Mouse (Mus musculus): ENCODE results near the gene Nfyb. TPM values are rescaled to one million over a fixed set of nuclear protein-coding genes. Genes with fewer than 3 reads are reported as not detected.

The Nfyb gene
- polyA plus RNA-seq, 1 experiment from 2014 or later = 44.6 TPM

- no peak overlapping the region for H3K27ac ChIP-seq (ENCODE audit: low read length)
- 87% methylated on average over 15 of the region's 15 CpGs for WGBS
- peaks cover 61% of the 10 kb centered on the region for H3K36me3 ChIP-seq (ENCODE audit: control insufficient read depth, insufficient read depth, low read length)
- no peak overlapping the region for H3K4me3 ChIP-seq (ENCODE audit: low read depth, low read length)
- no peak for ATAC-seq (ENCODE audit: insufficient number of reproducible peaks, insufficient read depth, low FRiP score, low read depth)
- no peak overlapping the region for H3K9ac ChIP-seq (replicated peaks; ENCODE audit: low read depth, low read length)
- H3K9me3 ChIP-seq (ENCODE audit: control insufficient read depth, low read depth, low read length) = no peaks in the 10 kb centered on the region
- H3K4me2 ChIP-seq (replicated peaks; ENCODE audit: low read depth, low read length) = no peak overlapping the region
- no peaks in the 10 kb centered on the region for H3K27me3 ChIP-seq (ENCODE audit: control insufficient read depth, insufficient read depth, low read length)
- no peaks in the 10 kb centered on the region for H3K4me1 ChIP-seq (ENCODE audit: control insufficient read depth, insufficient read depth, low read length)
These were observed 16.7 kb downstream of the Nfyb start for GRCm38 (mm10) chr10:82746988-82747850.

DNA sequence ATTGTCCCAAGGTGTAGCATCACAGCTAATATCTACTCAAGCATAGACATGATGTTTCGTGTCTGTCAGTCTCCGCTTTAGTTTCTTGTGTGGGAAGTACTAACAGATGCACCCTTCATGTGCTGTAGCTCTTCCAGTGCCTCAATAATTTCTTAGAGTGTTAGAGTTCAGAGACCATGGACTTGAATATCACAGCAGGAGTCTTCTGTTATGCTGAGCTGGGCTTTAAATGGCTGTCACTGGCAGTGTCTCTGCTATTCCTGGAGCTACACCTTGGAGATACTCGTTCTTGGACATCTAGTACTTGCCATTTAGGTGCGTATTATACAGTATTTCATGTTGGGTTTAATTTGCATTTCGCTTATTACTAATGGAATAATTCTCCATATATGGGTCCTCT lies 18.6 kb downstream of the Nfyb start:
- H3K27me3 ChIP-seq (ENCODE audit: control insufficient read depth, insufficient read depth, low read length) = no peaks in the 10 kb centered on the region
- H3K9me3 ChIP-seq (ENCODE audit: control insufficient read depth, low read depth, low read length) = no peaks in the 10 kb centered on the region
- H3K4me2 ChIP-seq (replicated peaks; ENCODE audit: low read depth, low read length) = no peak overlapping the region
- no peak overlapping the region for H3K27ac ChIP-seq (ENCODE audit: low read length)
- ATAC-seq (ENCODE audit: insufficient number of reproducible peaks, insufficient read depth, low FRiP score, low read depth) = no peak
- 93% methylated on average over 5 of the region's 5 CpGs for WGBS
- H3K36me3 ChIP-seq (ENCODE audit: control insufficient read depth, insufficient read depth, low read length) = peaks cover 45% of the 10 kb centered on the region
- H3K9ac ChIP-seq (replicated peaks; ENCODE audit: low read depth, low read length) = no peak overlapping the region
- no peak overlapping the region for H3K4me3 ChIP-seq (ENCODE audit: low read depth, low read length)
- H3K4me1 ChIP-seq (ENCODE audit: control insufficient read depth, insufficient read depth, low read length) = no peaks in the 10 kb centered on the region

- H3K27me3 ChIP-seq (ENCODE audit: control insufficient read depth, insufficient read depth, low read length) = no peaks in the 10 kb centered on the region
- no peak overlapping the region for H3K27ac ChIP-seq (ENCODE audit: low read length)
- ATAC-seq (ENCODE audit: insufficient number of reproducible peaks, insufficient read depth, low FRiP score, low read depth) = no peak
- no peak overlapping the region for H3K4me3 ChIP-seq (ENCODE audit: low read depth, low read length)
- no peaks in the 10 kb centered on the region for H3K9me3 ChIP-seq (ENCODE audit: control insufficient read depth, low read depth, low read length)
- H3K4me2 ChIP-seq (replicated peaks; ENCODE audit: low read depth, low read length) = no peak overlapping the region
- peaks cover 44% of the 10 kb centered on the region for H3K36me3 ChIP-seq (ENCODE audit: control insufficient read depth, insufficient read depth, low read length)
- no peaks in the 10 kb centered on the region for H3K4me1 ChIP-seq (ENCODE audit: control insufficient read depth, insufficient read depth, low read length)
- 91% methylated on average over 6 of the region's 6 CpGs for WGBS
- H3K9ac ChIP-seq (replicated peaks; ENCODE audit: low read depth, low read length) = no peak overlapping the region
These were observed 19.6 kb downstream of the Nfyb start for GRCm38 (mm10) chr10:82744296-82744695.

DNA sequence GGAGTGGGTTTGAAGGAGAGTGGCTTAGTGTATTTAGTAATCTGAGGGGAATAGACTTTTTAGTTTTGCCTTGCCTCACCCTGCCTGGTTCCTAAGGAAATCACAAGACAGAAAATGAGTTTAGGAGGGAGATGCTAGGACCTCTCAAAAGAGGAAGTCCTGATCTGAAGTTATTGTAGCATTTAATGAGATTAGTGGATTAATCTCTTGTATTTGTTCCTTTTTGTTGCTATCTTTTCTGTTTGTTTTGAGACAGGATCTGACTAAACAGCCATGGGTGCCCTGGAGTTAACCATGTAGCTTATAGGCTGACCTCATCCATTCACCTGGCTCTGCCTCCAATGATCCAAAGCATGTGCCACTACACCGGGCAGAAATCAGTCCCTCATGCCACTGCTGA lies 21.4 kb downstream of the Nfyb start:
- Histone ChIP-seq H3K4me3 (ENCODE audit: low read depth, low read length) (no peak overlapping the region), H3K36me3 (ENCODE audit: control insufficient read depth, insufficient read depth, low read length) (peaks cover 38% of the 10 kb centered on the region), H3K9ac (replicated peaks; ENCODE audit: low read depth, low read length) (no peak overlapping the region), H3K4me1 (ENCODE audit: control insufficient read depth, insufficient read depth, low read length) (no peaks in the 10 kb centered on the region), H3K4me2 (replicated peaks; ENCODE audit: low read depth, low read length) (no peak overlapping the region), H3K27me3 (ENCODE audit: control insufficient read depth, insufficient read depth, low read length) (no peaks in the 10 kb centered on the region), H3K27ac (ENCODE audit: low read length) (no peak overlapping the region), H3K9me3 (ENCODE audit: control insufficient read depth, low read depth, low read length) (no peaks in the 10 kb centered on the region)
- ATAC-seq (ENCODE audit: insufficient number of reproducible peaks, insufficient read depth, low FRiP score, low read depth) = no peak
- WGBS = 89% methylated on average over 1 of the region's 1 CpGs

DNA sequence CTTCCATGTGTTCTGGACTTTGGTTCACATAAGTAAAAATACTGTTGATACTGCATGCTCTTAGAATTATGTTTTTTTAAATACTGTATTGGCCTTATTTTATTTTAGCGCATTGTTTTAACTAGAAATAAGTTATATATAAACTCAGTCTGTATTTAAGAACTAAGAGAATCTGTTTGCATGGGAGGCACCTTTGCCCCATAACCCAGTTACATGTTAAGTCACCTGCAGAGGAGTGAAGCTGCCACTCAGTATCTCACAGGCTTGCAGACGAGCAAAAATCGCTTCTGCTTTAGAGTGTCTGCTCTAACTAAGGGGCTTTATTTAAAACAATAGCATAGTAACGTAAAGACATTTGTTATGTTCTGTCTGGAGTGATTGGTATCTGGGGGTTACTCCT lies 22.1 kb downstream of the Nfyb start:
- Histone ChIP-seq H3K36me3 (ENCODE audit: control insufficient read depth, insufficient read depth, low read length) (peaks cover 31% of the 10 kb centered on the region), H3K4me3 (ENCODE audit: low read depth, low read length) (no peak overlapping the region), H3K4me2 (replicated peaks; ENCODE audit: low read depth, low read length) (no peak overlapping the region), H3K9me3 (ENCODE audit: control insufficient read depth, low read depth, low read length) (no peaks in the 10 kb centered on the region), H3K9ac (replicated peaks; ENCODE audit: low read depth, low read length) (no peak overlapping the region), H3K4me1 (ENCODE audit: control insufficient read depth, insufficient read depth, low read length) (no peaks in the 10 kb centered on the region), H3K27me3 (ENCODE audit: control insufficient read depth, insufficient read depth, low read length) (no peaks in the 10 kb centered on the region), H3K27ac (ENCODE audit: low read length) (no peak overlapping the region)
- ATAC-seq (ENCODE audit: insufficient number of reproducible peaks, insufficient read depth, low FRiP score, low read depth) = no peak
- 84% methylated on average over 4 of the region's 4 CpGs for WGBS

DNA sequence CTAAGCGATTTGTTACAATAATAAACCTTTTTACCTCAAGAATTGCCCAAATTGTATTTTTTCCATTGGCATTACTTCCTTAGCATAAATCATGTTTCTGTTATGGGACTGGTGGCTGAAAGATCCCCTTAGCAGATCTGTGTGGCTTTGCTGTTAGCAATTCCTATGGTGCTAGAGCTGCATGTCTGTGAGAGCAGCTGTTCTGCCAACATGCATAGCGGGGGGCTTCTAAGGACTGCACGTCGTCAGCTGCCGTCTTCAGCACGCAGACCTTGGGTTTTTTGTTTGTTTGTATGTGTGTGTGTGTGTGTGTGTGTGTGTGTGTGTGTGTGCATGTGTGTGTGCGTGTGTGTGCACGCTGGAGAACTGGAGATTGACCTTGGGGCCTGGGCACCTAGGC lies 22.6 kb downstream of the Nfyb start:
- no peak for ATAC-seq (ENCODE audit: insufficient number of reproducible peaks, insufficient read depth, low FRiP score, low read depth)
- Histone ChIP-seq H3K4me2 (replicated peaks; ENCODE audit: low read depth, low read length) (no peak overlapping the region), H3K9ac (replicated peaks; ENCODE audit: low read depth, low read length) (no peak overlapping the region), H3K4me1 (ENCODE audit: control insufficient read depth, insufficient read depth, low read length) (no peaks in the 10 kb centered on the region), H3K9me3 (ENCODE audit: control insufficient read depth, low read depth, low read length) (no peaks in the 10 kb centered on the region), H3K4me3 (ENCODE audit: low read depth, low read length) (no peak overlapping the region), H3K36me3 (ENCODE audit: control insufficient read depth, insufficient read depth, low read length) (peaks cover 26% of the 10 kb centered on the region), H3K27me3 (ENCODE audit: control insufficient read depth, insufficient read depth, low read length) (no peaks in the 10 kb centered on the region), H3K27ac (ENCODE audit: low read length) (no peak overlapping the region)
- 85% methylated on average over 8 of the region's 8 CpGs for WGBS

DNA sequence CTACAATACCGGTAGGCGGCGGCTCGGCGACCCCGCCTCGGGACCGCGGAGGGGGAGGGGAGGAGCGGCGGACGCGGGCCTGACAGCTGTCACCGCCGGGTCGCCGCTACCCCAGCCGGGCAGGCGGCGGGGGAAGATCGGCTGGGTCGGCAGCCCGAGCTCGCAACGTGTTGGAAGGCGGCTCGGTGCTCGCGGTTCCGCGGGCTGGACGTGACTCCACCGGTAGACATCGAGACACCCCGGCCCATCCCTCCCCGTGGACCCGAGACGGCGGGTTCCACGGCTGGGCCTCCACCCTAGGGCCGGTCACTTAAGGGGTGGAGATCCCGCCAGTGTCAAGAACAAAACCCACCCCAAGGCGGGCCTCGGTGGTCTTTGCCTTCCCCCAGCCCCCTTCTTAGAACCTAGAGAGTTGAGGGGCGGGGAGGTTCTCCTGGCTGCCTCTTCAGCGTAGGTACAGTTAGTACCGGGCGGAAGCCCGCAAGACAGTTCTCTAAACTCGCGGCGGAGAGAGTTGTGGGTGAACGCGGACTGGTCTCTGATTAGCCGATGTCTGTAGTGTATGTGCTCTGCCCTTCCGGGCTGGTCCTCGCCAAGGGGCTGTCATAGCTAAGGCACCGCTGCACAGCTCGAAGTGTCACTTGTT lies 64.5 kb downstream of the Nfyb start:
- peak; percentile 64; the same call in 1 of the 2 replicates for ATAC-seq (ENCODE audit: insufficient number of reproducible peaks, insufficient read depth, low FRiP score, low read depth)
- H3K27me3 ChIP-seq (ENCODE audit: control insufficient read depth, insufficient read depth, low read length) = no peaks in the 10 kb centered on the region
- peaks cover 6% of the 10 kb centered on the region; the same call in 1 of the 2 replicates for H3K4me1 ChIP-seq (ENCODE audit: control insufficient read depth, insufficient read depth, low read length)
- H3K4me3 ChIP-seq (ENCODE audit: low read depth, low read length) = peak overlapping the region; percentile 85
- H3K4me2 ChIP-seq (replicated peaks; ENCODE audit: low read depth, low read length) = peak overlapping the region; percentile 50
- no peaks in the 10 kb centered on the region for H3K9me3 ChIP-seq (ENCODE audit: control insufficient read depth, low read depth, low read length)
- peaks cover 14% of the 10 kb centered on the region for H3K36me3 ChIP-seq (ENCODE audit: control insufficient read depth, insufficient read depth, low read length)
- peak overlapping the region; percentile 79 for H3K9ac ChIP-seq (replicated peaks; ENCODE audit: low read depth, low read length)
- peak overlapping the region; percentile 59; the same call in 1 of the 2 replicates for H3K27ac ChIP-seq (ENCODE audit: low read length)
- under 1% methylated on average over 58 of the region's 59 CpGs for WGBS

DNA sequence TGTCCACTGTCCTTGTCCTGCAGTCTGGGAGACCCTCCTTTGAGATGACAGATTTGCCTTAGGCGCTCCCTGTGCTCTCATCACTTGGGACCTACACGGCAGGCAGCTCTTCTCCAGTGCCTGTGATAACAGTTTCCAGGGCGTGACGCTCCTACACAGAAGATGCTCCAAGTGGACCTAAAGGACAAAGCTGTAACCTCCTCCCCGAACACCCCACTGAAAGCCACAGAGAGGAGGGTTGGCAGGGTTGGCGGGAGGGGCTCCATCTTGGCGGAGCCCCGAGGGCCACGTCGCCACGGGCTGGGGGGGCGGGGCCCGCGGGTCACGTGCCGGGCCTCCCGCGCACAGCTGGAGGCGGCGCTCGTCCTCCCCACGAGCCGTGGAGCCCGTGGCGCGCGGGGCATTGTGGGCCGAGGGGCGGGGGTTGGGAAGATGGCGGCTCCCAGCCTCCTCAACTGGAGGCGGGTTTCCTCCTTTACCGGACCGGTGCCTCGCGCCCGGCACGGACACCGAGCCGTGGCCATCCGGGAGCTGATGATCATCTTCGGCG lies 65.2 kb downstream of the Nfyb start:
- H3K27ac ChIP-seq (ENCODE audit: low read length) = peak overlapping the region; percentile 73
- no peaks in the 10 kb centered on the region for H3K9me3 ChIP-seq (ENCODE audit: control insufficient read depth, low read depth, low read length)
- peaks cover 6% of the 10 kb centered on the region; the same call in 1 of the 2 replicates for H3K4me1 ChIP-seq (ENCODE audit: control insufficient read depth, insufficient read depth, low read length)
- H3K4me2 ChIP-seq (replicated peaks; ENCODE audit: low read depth, low read length) = peak overlapping the region; percentile 54
- H3K9ac ChIP-seq (replicated peaks; ENCODE audit: low read depth, low read length) = peak overlapping the region; percentile 79
- H3K4me3 ChIP-seq (ENCODE audit: low read depth, low read length) = peak overlapping the region; percentile 85
- H3K27me3 ChIP-seq (ENCODE audit: control insufficient read depth, insufficient read depth, low read length) = no peaks in the 10 kb centered on the region
- ATAC-seq (ENCODE audit: insufficient number of reproducible peaks, insufficient read depth, low FRiP score, low read depth) = peak; percentile 94
- 1% methylated on average over 39 of the region's 42 CpGs for WGBS
- peaks cover 11% of the 10 kb centered on the region for H3K36me3 ChIP-seq (ENCODE audit: control insufficient read depth, insufficient read depth, low read length)

Measured in stomach, embryonic 14.5 days (tissue).